Mouse (Mus musculus): Measurements from ENCODE around the gene Sphkap.

Gene Sphkap

DNA sequence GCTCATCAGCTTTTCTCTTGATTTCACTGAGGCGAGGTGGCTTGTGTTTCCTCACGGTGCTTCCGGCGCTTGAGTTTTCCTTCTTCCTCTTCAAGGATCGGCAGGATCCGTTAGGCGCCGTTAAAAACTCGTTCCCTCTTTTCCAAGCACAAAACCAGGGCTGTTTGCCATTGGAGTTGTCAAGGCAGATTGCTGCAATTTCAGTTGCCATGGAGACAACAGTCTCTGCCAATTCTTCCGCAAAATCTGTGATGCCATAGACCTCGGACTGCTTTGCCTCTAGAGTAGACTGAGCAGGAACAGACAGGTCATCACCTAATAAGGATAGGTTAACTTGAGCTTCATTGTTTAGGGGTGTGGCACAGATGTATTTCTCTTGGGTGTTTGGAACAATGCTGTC lies 131.0 kb downstream of the Sphkap start:
- no peak for DNase-seq

DNA sequence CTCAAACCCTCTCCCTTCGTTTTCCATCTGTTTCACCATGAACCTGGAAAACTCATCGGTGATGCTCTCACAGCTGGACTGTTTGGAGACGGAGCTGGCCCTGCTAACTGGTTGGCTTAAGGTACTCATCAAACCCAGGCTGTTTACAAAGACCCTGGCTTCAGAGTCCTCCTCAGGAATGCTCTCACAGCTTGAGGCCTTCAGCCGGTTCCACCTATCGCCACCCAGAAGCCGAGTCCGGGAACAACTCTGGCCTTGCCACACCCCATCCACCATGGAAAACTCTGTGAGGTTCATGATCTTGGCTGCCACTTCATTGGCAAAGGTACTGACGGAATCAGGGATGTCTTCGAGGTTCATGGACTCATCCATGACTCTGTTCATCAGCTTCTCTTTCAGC lies 131.4 kb downstream of the Sphkap start:
- no peak for DNase-seq

DNA sequence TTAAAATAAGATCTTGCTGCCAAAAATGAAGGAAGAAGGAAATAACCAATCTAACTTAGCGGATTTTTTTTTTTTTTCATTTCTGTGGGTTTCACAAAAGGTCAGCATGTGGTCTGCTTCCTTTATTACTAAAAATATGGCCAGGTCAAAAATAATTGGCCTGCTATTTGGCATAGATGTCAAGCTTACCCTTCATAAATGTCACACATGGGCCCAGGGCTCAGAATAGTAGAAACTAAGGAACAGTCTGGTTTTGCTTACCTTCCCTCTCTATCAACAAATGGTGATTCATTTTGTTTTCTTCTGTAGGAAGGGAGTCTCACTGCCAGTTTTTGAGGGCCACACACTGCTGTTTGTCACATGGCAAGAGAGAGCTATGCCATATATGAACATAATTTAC lies 156.3 kb downstream of the Sphkap start:
- DNase-seq = no peak

DNA sequence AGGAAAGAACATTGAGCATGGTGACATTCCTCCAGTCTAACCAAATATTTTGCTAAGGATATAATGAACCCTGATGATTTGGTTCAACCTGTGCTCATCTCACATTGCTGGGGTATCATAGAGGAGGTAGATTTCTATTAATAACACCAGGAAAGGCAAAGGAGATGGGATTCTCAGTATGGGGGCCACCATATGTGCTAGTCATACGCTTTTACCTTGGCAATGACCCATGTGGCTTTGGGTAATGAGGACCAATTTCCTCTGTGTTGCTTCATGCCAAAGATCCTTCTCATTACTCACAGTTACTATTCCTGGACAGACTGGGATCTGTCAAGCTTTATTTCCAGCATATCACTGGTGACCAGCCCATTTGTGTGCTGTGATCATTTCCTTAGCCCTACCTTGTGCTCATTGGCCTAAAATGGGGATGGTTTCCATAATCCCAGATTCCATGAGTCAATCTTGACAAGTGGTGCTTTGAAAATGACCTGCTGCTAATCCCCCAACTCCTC lies 159.7 kb downstream of the Sphkap start:
- no peak for DNase-seq

DNA sequence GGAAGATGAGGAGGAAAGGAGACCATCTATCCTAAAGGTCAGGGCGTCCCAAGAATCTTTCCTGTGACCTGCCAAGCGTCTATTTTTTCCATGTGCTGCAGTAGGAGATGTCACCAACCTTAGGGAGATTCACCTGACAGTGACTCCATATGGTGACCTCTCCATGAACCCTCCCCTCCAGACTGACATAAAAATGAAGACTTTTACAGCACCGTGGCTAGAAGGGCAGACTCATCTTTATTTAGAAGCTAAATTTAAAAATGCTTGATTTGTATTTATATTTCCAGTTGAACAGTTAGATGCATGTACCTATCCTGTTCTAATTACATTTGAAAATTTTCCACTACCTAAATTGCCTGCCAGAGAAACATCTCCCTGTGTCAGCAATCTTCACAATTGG lies 180.1 kb downstream of the Sphkap start:
- no peak for DNase-seq

DNA sequence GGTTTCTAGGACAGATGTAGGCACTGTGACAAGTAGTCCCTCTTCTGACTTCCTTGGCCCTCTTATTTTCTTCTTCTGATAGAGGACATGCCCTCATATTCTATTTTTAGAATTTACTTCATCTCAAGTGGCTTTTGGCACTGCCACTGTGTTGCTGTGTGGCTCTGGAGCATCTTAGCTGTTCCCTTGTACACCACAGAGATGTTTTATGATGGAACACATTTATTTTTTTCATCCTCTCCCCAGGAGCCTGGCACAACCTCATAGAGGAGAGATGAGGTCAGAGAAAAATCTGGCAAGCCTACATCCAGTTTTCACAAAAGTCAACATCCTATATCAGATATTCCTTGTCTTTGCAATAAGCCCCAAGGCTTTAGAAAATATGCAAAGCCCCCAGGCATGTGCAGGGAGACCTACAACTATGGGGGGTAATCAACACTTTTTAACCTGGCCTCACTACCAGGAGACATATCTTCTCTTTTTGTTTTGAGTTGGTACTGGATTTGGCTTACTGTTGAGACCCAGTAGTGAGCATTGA lies 183.5 kb downstream of the Sphkap start:
- no peak for DNase-seq

DNA sequence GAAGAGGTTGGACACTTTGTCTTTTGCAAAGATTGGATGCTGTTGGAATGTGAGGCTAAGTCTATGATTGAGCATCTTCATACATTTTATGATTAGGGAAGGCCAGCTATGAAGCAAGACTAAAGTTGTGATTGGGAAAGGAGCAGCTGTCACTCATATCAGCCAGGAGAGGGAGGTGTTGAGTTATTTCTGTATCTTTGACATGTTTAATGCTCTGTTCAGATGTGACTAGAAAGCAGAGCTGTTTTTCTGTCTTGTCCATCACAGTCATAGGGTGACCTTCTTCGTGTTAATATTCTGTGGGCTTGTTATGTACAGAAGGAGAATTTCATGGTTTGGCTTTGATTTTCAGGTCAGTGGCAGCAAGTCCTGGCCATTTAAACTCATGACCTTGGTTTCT lies 184.9 kb downstream of the Sphkap start:
- no peak for DNase-seq

DNA sequence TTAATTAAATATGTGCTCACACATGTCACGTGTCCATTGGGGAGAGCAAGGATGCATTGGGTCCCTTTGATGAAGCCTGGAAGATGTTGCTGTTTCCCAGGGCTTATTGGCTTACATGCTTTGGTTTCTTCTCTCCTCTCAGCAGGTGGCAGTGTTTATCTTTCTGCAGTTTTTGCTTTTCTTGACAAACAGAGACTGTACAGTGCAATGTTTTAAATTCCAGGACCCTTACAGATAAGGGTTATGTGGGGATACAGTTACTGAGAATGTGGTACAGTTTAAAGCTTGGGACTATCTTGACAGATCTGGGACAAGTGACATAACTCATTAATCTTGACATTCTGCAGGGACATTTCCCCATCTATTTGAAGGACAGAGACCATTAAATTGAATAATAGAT lies 189.7 kb downstream of the Sphkap start:
- no peak for DNase-seq

DNA sequence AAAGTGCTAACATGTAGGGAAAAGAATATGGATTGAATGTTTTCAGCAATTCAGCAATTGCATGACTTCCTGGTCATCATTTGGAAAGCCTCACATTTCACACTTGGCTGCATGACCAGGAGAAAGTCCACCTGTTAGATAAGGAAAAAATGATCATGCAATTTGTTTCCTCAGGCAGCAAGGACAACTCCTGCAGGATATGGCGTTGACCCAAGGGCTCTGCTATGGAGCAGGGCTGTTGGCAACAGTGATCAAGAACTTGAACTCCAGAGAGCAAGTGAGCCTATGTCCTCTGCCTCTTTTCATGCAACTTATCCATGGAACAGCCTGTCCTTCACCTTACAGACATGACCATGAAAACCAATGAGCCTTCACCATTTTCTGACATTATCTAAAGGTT lies 198.0 kb downstream of the Sphkap start:
- no peak for DNase-seq

All from thymus, postnatal 14 days (tissue).